Mouse (Mus musculus): Measurements from ENCODE around the gene Mup16. TPM values are rescaled to one million over a fixed set of nuclear protein-coding genes. Genes with fewer than 3 reads are reported as not detected.

Gene Mup16
- not detected in 2 replicates for polyA plus RNA-seq (2015; fragmentation: Nextera tagmentation; extraction: Ambion mirVana)

GRCm38 (mm10) chr4:61519431-61519830, at the start of gene Mup16:
Gene Mup16, minus strand, starts transcription at chr4:61519531.

Other genes starting within 250 kb of the Mup16 start
- gene Mup14, start 215.5 kb downstream of the Mup16 start, polyA plus RNA-seq (2015; fragmentation: Nextera tagmentation; extraction: Ambion mirVana), result 0.23 TPM in 1 of 2 replicates, not detected in the other
- not detected in 2 replicates for gene Mup15, start 79.8 kb downstream of the Mup16 start, polyA plus RNA-seq (2015; fragmentation: Nextera tagmentation; extraction: Ambion mirVana)
- not detected in 2 replicates for gene Mup17, start 76.3 kb upstream of the Mup16 start, polyA plus RNA-seq (2015; fragmentation: Nextera tagmentation; extraction: Ambion mirVana)
- gene Mup18, start 154.6 kb upstream of the Mup16 start, polyA plus RNA-seq (2015; fragmentation: Nextera tagmentation; extraction: Ambion mirVana), result not detected in 2 replicates